Mouse (Mus musculus): ENCODE measurements at regions not wholly inside any gene's neighbourhood (a gene's known extent, or its start where the extent isn't known, plus 50 kb on each side); places are given as distances from the start of the nearest gene placed in this dataset.

GRCm38 (mm10) chr9:101446316-101446715, 194.7 kb upstream of the Ppp2r3a start:
- peak in 1 of 2 experiments; percentile 25 for DNase-seq (ENCODE audit: low spot score in 2 of 2)

DNA sequence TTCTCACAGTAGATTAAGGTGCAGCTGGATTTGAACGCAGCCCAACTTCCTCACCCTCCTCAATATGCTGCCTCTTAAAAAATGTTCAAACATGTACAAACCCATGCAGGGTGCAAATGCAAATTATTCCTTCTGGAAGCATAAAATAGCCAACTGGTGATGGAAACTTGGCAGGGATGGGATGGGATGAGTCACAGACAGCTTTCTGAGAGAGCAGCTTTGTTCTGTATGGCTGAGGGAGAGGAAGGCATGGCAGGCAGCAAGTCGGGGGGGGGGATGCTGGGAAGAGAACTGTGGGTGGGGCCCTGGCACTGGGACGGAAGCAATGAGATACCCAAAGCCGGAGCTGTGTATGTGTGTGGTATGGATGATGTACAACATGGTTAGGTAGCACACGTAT, 194.2 kb upstream of the Ppp2r3a start:
- peak; percentile 78 to 86 for DNase-seq (ENCODE audit: low spot score in 2 of 2)

DNA sequence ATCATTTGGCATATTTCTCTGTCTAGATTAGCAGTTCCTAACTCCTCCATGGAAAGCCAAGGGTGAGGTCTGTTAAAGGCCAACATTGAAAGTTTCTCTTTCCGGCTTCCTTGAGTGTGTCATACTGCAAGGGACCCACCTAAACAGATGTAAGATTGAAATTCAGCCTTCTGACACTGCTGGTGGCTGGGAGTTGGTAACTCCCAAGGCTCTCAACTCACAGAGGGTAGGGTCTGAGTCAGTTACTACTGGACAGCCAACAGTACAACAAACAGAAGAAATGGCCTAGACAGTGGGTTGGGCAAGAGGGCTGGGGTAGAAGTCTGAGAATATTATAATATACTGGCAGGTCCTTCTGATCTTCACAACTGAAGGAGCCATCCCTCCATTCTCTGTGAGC, 193.7 kb upstream of the Ppp2r3a start:
- DNase-seq (ENCODE audit: low spot score in 2 of 2), result no peak

GRCm38 (mm10) chr9:101439856-101440255, 188.3 kb upstream of the Ppp2r3a start:
- no peak for DNase-seq (ENCODE audit: low spot score in 2 of 2)

DNA sequence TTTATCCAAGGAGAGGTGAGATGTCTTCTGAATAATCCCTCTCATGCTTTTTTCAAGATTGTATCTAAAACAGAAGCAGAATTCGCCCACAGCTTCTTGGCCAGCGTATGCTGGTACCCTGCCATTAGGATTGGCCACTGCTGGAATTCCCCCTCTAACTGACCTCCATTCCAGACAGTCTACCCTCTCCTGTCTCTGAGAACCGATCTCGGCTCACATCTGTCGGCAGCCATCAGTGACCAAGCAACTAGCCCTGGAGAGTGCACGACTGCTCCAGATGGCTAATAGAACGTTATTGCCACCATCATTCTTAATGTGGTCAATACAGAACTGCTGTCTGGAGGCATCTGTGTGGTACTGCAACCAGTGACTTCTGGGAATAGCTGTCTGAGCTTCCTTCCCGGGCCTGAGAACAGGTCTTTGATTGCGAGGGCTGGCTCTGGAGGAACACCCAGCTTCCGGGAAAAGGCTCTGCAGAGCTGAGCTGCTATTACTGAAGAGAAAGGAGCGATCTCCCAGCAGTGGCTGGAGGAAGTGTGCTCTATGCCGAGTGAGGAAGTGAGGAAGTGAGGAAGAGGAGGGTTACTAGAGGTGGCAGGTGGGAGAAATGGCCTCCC, 187.1 kb upstream of the Ppp2r3a start:
- DNase-seq (ENCODE audit: low spot score in 2 of 2), result no peak

DNA sequence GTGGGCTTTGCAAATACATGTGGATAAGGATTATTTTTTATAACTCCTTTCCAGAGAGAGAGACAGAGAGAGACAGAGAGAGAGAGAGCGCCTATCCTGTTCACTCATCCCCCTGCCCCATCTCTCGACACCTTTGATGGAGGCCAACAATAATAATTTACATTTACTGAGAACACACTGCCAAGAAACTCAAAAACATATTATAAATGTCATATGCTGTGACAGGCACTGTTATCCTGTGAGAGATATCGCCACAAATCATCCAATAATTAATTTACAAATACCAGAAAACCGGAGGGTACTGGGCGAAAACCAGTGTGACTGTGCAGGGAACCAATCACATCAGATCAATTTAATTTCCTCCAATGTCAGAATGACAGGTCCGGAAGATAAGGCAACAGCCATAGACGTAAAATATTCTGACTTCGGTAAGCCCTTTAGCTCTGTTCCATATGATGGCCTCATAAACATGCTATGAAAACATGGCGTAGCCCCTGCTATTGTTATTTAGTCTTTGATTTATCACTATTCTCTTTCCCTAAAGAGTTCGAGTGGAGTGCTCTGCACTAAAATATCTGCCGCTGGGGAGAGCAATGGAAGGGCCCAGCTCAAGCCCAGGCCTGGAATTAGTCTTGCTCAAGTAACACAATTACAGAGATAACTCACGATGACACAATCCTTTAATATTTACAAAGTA, 173.5 kb upstream of the Ppp2r3a start:
- DNase-seq (ENCODE audit: low spot score in 2 of 2), result no peak

GRCm38 (mm10) chr9:101423041-101423440, 171.4 kb upstream of the Ppp2r3a start:
- DNase-seq (ENCODE audit: low spot score in 2 of 2), result peak in 1 of 2 experiments; percentile 58

DNA sequence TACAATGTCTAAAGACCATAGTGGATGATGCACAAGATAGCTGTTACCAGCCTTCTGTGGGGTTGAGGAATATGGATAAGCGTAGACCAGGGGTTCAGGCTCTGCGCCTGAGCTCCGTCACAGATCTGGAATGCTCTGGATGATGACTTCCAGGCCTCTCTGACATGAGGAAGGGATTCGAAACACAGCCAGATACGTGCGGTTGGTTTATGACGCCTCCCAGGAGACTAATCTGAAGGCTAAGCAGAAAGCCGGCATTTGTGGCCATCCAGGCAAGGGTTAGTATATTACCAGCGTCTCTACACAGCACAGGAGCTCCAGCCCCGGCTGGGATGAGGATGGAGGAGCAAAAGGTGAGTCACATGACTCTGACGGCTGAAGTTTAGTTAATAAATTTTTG, 170.4 kb upstream of the Ppp2r3a start:
- no peak for DNase-seq (ENCODE audit: low spot score in 2 of 2)

DNA sequence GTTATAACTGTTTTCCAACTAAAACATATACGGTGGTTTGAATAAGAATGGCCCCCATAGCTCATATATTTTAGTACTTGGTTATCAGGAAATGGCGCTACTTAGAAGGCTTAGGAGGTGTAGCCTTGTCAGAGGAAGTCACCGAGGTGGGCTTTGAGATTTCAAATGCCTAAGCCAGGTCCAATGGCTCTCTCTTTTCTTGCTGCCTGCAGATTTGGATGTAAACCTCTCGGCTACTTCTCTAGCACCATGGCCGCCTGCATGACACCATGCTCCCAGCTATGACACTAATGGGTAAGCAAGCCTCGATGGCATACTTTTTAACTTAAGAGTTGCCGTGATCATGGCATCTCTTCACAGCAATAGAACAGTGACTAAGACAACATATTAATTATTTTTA, 169.5 kb upstream of the Ppp2r3a start:
- no peak for DNase-seq (ENCODE audit: low spot score in 2 of 2)

GRCm38 (mm10) chr9:101420181-101420580, 168.6 kb upstream of the Ppp2r3a start:
- DNase-seq (ENCODE audit: low spot score in 2 of 2), result no peak

GRCm38 (mm10) chr9:101417660-101418059, 166.1 kb upstream of the Ppp2r3a start:
- no peak for DNase-seq (ENCODE audit: low spot score in 2 of 2)

GRCm38 (mm10) chr9:101416321-101416720, 164.7 kb upstream of the Ppp2r3a start:
- DNase-seq (ENCODE audit: low spot score in 2 of 2), result no peak

DNA sequence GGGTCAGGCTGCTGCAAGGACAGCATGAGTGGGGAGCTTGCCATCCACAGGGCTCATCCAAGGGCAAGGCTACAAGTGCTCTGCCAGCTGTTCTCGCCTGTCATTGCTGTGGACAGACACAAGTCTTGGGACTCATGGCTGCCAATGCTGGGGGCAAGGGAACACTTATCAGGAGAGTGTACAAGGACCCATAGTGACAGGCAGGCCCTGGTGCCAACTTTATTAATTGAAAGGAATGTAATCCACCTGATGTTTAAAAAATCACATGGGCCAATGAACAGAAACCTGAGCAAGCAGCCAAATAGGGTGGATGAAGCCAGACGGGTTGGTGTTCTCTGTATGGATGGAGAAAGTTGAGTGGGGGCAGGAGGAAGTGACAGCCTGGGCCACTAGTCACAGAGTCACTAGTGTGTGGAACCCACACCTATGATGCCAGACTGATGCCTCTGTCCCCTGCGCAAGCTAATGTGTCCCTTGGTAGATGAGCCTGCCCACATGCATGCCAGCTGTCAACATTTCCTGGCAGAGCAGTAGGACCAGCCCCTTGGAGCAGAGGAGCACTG, 161.6 kb upstream of the Ppp2r3a start:
- no peak for DNase-seq (ENCODE audit: low spot score in 2 of 2)

GRCm38 (mm10) chr9:101411951-101412350, 160.4 kb upstream of the Ppp2r3a start:
- DNase-seq (ENCODE audit: low spot score in 2 of 2), result no peak

DNA sequence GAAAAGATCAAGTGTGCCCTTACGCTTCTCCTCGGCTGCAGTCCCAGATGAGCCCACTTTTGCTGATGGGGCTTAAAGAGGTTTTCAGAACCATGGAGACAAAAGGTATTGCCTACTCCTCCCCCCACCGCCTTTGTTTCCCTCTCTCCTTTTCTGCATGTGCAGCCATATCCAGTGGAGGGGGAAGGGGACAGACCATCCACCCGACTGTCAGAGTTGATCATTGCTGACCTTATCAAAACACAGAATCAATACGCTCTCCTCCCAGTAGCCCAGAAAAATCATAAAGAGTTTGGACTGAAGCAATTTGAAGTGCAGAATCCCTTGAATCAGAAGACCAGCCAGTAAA, 159.9 kb upstream of the Ppp2r3a start:
- DNase-seq (ENCODE audit: low spot score in 2 of 2), result no peak

- no peak for DNase-seq (ENCODE audit: low spot score in 2 of 2)
Observed at GRCm38 (mm10) chr9:101410783-101411531, 159.4 kb upstream of the Ppp2r3a start.

- DNase-seq (ENCODE audit: low spot score in 2 of 2), result no peak
Observed at GRCm38 (mm10) chr9:101410348-101410747, 158.8 kb upstream of the Ppp2r3a start.

GRCm38 (mm10) chr9:101408116-101408515, 156.5 kb upstream of the Ppp2r3a start:
- no peak for DNase-seq (ENCODE audit: low spot score in 2 of 2)

DNA sequence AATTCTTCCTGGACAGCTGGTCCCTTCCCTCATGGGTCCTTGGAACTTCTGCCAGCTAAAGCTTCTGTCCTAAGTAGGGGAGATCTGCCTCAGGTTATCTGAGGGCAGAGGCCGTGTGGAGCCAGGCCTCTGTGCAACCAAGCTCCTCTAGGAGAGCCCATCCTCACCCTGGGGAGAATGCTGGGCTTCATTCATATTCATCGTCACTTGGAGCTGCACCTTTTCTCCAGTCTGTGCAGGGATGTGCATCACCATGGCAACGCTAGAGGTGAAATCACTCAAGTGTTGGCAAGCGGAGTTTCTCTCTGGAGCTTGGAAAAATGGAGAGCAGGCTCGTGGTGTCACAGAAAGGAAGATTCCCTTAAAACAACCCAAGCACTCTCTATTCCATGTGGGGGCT, 155.5 kb upstream of the Ppp2r3a start:
- DNase-seq (ENCODE audit: low spot score in 2 of 2), result peak; percentile 61 to 76

GRCm38 (mm10) chr9:101404441-101405081, 153.0 kb upstream of the Ppp2r3a start:
- DNase-seq (ENCODE audit: low spot score in 2 of 2), result peak; percentile 24 to 28

DNA sequence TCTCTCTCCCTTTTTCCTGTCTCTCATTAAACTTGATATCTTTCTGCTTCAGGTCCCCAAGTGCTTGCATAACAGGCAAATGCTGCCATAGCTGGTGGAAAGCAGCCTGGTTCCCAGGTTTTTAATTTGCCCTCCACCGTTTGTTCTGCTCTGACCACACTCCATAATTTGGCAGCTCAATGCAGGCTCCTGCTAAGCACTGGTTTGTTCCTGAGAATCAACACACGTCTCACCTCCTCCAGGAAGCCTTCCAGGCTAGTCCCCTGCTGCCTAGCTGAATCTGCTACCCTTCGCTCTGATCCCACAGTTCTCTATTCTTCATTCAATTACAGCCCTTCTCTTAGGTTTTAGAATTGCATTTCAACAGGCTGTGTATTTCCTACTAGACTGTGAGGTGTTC, 152.4 kb upstream of the Ppp2r3a start:
- no peak for DNase-seq (ENCODE audit: low spot score in 2 of 2)

GRCm38 (mm10) chr9:101402544-101403194, 151.1 kb upstream of the Ppp2r3a start:
- DNase-seq (ENCODE audit: low spot score in 2 of 2), result no peak
